Mouse (Mus musculus): ENCODE results near the gene Ndrg2.
"Not testable (repeated sequence)": the region's sequence is repeated elsewhere in the genome, so short reads cannot be mapped to it uniquely, and the experiment has no call there.

Ndrg2 gene

GRCm38 (mm10) chr14:51913960-51914762 lies at the start of gene Ndrg2:
Gene Ndrg2 (minus strand): TSS chr14:51914158.
- peak; percentile 63 for DNase-seq (ENCODE audit: low spot score)

GRCm38 (mm10) chr14:51960316-51960715 lies 46.4 kb upstream of the Ndrg2 start:
- no peak for DNase-seq (ENCODE audit: low spot score)

DNA sequence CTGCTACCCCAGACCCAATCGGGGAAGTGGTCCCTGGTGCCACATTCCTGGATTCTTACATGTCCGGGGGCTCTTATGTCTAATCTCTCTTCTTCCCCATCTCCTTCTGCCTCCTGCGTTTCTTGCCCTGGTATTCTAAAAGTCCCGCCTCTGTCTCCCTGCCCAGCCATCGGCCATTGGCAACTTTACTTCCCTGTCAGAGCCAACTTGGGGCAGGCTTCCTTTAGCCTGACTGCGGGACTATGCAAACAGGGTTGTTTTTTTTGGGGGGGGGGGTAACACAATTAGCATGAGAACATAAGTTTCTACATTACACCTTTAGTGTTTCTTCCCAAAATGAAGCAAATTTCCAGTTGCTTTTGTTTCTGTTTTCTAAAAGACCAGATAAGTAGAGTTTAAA lies 29.4 kb upstream of the Ndrg2 start:
- no peak for DNase-seq (ENCODE audit: low spot score)

DNA sequence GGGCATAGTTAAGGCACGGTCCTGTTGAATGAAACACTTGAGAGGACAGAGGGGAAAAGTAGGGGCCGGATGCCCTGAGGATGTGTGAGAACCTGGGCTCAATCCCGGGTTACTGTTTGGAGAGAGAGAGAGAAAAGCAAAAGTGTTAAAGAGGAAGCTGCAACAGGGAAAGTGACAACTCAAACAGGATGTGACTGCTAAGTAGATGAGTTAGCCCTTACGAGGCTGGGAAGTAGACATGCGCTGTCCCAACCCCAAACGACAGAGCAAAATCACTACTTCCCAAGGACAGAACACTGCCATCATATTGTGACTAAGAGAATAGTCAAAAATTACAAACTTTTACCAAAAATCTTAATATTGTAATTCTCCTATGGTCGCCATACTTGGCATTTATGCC lies 28.3 kb upstream of the Ndrg2 start:
- no peak for DNase-seq (ENCODE audit: low spot score)

- DNase-seq (ENCODE audit: low spot score) = no peak
Observed at GRCm38 (mm10) chr14:51941577-51941976, 27.6 kb upstream of the Ndrg2 start.

DNA sequence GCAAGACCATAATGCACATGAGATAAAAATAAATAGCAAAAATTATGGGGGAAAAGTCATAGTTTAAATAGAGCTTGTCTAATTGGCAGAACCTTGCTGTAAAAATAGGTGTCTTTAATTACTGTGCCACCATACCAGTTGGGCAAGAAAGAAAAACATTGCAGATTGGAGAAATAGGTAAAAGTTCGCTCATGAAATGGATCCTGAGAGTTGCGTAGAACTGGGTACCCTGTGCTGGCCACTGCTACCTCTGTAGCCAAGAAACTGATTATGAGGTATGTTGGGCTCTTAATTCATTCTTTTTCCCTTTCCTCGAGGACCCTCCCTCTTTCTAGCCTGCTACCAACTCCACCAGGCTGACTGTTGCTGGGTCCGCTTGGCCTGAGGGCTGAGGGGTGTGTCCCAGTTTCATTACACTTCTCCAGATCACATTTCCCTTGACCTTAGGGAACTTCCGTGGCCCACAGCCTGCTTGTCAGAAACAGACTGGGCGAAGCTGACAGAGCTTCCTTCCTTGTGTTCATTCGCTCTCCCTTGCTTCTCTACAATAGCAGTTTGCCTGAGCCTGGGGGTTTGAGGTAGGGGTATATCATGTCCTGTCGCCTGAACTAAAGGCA lies 27.1 kb upstream of the Ndrg2 start:
- peak; percentile 74 for DNase-seq (ENCODE audit: low spot score)

DNA sequence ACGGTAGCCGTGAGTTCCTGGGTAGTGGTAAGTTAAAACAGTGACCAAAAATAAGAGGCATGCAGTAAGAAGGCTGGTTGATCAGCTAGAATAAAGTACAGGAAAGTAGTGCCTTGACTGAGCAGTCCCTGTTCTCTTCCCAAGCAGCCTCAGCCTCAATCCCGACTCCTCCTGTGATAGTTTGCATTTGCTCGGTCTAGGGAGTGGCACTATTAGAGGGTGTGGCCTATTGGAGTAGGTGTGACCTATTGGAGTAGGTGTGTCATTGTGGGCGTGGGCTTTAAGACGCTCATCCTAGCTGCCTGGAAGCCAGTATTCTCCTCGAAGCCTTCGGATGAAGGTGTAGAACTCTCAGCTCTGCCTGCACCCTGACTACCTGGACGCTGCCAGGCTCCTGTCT lies 25.0 kb upstream of the Ndrg2 start:
- DNase-seq (ENCODE audit: low spot score) = no peak

GRCm38 (mm10) chr14:51932092-51933020 lies 18.4 kb upstream of the Ndrg2 start:
- no peak for DNase-seq (ENCODE audit: low spot score)

- peak; percentile 80 for DNase-seq (ENCODE audit: low spot score)
Observed at GRCm38 (mm10) chr14:51930824-51931223, 16.9 kb upstream of the Ndrg2 start.

GRCm38 (mm10) chr14:51929968-51930367 lies 16.0 kb upstream of the Ndrg2 start:
- no peak for DNase-seq (ENCODE audit: low spot score)

DNA sequence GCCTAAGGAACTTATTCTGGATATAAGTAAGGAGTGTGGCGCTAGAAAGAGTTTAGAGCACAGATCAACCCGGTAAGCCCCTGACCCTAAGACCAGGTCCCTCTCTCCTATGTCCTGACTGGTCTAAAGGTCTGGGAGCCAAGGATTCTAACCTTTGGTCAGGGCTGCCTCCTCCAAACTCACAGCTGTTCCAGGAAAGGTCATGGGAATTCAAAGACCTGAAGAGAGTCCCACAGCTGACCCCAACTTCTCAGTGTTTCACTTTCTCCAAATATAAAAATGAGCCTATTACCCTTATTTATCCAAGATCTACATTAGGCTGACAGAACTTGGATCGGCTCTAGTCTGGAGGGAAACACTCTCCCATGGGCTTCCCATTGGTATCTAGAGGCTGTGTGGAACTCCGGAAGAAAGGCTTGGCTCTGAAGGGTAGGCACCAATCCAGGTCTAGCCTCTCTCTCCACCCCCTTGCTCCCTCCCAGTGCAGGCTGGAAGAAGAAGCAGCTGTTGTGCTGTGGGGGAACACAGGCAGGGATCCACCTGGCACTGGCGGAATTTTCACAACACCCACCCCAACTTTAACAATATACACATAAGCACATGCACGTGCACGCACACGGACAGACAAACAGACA lies 15.5 kb upstream of the Ndrg2 start:
- no peak for DNase-seq (ENCODE audit: low spot score)

- DNase-seq (ENCODE audit: low spot score) = not testable (repeated sequence)
Observed at GRCm38 (mm10) chr14:51926930-51927329, 13.0 kb upstream of the Ndrg2 start.

GRCm38 (mm10) chr14:51923492-51923891 lies 9.5 kb upstream of the Ndrg2 start:
- DNase-seq (ENCODE audit: low spot score) = no peak

DNA sequence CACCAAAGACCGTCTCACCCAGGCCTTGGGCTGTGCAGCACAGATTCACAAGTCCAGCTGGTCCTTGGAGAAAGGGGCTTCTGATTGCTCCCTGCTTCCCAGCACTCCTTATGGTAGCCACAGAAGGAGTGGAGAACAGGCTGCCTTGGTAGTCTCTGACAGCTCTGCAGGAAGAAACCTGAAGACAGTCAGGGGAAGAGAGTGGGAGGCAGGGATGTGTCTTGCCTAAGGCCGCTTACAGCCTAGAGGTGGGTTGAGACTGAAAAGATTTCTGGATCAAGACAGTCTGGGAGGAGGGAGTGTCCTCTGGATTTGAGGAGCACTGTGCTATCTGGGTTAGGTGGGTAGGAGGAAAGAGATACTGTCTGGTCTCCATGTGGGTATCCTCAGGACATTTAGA lies 9.0 kb upstream of the Ndrg2 start:
- no peak for DNase-seq (ENCODE audit: low spot score)

DNA sequence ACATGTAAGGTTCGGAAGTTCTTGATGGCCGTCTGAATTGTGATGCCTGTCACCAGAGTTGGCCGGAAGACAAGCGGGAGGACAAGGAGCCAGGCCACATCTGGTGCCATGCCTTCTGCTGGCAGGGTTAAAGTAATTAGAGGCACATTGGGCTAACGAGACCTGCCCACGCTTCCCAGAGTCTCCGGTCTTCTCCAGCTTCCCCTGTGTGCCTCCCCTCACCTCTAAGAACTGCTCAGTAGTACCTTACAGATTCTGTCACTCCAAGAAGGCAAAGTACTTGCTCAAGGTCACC lies 8.6 kb upstream of the Ndrg2 start, which contains the start of gene Rnase13:
Gene Rnase13, minus strand, starts transcription at position 203 of the 295 bp plus-strand sequence.
- DNase-seq (ENCODE audit: low spot score) = no peak

DNA sequence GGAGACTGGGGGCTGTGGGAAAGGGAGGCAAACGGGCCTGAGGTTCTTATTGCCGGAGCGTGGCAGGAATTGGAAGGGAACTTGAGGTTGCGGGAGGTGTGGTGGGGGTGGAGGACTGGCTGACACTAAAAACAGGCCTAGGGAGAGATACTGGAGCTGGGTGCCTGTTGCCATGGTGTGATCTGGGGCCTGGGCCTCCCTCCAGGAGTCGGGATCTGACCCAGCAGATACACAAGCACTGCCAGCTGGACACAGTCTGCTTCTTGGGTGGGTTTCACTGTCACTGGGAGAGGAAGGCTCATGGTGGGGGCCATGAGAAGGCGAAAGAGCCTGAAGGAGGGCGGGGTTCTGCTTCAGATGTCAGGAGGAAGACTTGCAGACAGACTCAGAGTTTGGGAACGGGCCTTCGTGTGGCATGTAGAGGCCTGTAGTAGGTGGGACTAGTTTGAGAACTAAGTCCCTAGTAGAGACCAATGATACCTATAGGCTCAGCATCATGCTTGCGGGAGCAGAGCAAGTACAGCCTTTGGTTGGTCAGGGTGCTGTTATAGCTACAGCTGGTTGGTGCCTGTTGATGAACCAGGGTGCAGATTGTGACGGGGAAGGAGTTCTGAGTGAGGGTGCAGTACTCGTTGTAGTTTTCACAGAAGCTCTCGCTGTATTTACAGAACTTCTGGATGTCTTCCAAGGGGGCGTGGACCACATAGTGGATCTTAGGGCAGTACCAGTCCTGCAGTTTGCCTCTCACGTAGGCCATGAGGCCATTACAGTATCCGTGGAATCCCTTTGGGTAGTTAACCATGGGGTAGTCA lies 8.0 kb upstream of the Ndrg2 start:
- DNase-seq (ENCODE audit: low spot score) = no peak

DNA sequence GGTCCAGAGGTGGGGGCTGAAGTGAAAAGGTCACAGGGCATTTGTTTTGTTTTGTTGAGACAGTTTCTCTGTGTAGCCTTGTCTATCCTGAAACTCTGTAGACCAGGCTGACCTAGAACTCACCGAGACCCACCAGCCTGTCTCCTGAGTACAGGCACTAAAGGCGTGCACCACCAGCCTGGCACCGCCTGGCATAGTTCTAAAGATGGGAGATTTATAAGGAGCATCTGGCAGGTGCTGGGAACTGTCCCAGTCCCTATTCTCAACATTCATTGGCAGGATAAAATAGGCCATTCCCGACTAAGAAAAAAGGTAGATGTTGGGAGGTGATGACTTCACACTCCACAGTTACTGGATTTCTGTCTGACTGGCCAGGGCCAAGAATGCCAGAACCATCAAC lies 5.0 kb upstream of the Ndrg2 start:
- no peak for DNase-seq (ENCODE audit: low spot score)

GRCm38 (mm10) chr14:51918125-51918524 lies 4.2 kb upstream of the Ndrg2 start, which contains the start of gene Tppp2:
Gene Tppp2 (plus strand): TSS chr14:51918425.
- DNase-seq (ENCODE audit: low spot score) = no peak

- no peak for DNase-seq (ENCODE audit: low spot score)
Observed at GRCm38 (mm10) chr14:51916539-51916938, 2.6 kb upstream of the Ndrg2 start.

GRCm38 (mm10) chr14:51915030-51915429 lies 1.1 kb upstream of the Ndrg2 start:
- DNase-seq (ENCODE audit: low spot score) = no peak
